Mouse (Mus musculus): ENCODE measurements around the gene Ikzf3. TPM values are rescaled to one million over a fixed set of nuclear protein-coding genes. Genes with fewer than 3 reads are reported as not detected.

Ikzf3 gene
- polyA plus RNA-seq, 1 experiment from 2014 or later: 0.07 TPM

DNA sequence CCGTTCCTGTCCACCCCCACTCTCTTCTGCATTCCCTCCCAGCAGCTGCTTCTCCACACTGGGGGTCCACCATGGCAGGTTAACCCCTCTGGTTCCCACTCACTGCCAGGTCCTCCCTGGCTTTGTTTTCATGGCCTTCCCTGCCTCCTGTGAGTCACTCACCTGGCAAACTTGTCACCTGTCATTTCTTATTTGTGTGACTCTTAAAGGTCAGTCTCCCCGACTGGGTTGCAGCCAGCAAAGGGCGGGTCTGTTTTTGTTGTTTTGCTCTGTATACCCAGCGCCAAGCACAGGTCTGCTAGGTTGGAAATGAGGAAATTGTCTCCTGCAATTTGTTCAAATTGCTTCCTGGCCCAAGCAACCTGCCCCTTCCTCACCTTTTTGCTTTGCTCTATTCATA is 100.2 kb downstream of the Ikzf3 start:
- no peak for DNase-seq (ENCODE audit: low spot score)
- no peak overlapping the region for H3K4me3 ChIP-seq
- H3K27me3 ChIP-seq (ENCODE audit: insufficient read depth, poor library complexity, severe bottlenecking): peaks cover 50% of the 10 kb centered on the region
- H3K27ac ChIP-seq: no peak overlapping the region
- H3K36me3 ChIP-seq: no peaks in the 10 kb centered on the region
- H3K4me1 ChIP-seq (replicated peaks): peaks cover 37% of the 10 kb centered on the region
- WGBS: 50% methylated on average over 4 of the region's 4 CpGs
- no peaks in the 10 kb centered on the region for H3K9me3 ChIP-seq

- Histone ChIP-seq H3K27ac (no peak overlapping the region), H3K4me1 (replicated peaks) (peaks cover 37% of the 10 kb centered on the region), H3K27me3 (ENCODE audit: insufficient read depth, poor library complexity, severe bottlenecking) (peaks cover 50% of the 10 kb centered on the region), H3K4me3 (no peak overlapping the region), H3K9me3 (no peaks in the 10 kb centered on the region), H3K36me3 (no peaks in the 10 kb centered on the region)
- no peak for DNase-seq (ENCODE audit: low spot score)
- 36% methylated on average over 1 of the region's 1 CpGs for WGBS
Measured at GRCm38 (mm10) chr11:98445238-98445637, 100.6 kb downstream of the Ikzf3 start.

- peaks cover 38% of the 10 kb centered on the region for H3K27me3 ChIP-seq (ENCODE audit: insufficient read depth, poor library complexity, severe bottlenecking)
- H3K9me3 ChIP-seq: no peaks in the 10 kb centered on the region
- no peak overlapping the region for H3K27ac ChIP-seq
- no peak for DNase-seq (ENCODE audit: low spot score)
- peaks cover 31% of the 10 kb centered on the region for H3K4me1 ChIP-seq (replicated peaks)
- no peaks in the 10 kb centered on the region for H3K36me3 ChIP-seq
- WGBS: 94% methylated on average over 1 of the region's 1 CpGs
- no peak overlapping the region for H3K4me3 ChIP-seq
Measured at GRCm38 (mm10) chr11:98443688-98444087, 102.1 kb downstream of the Ikzf3 start.

GRCm38 (mm10) chr11:98438331-98439158 is 107.3 kb downstream of the Ikzf3 start, which contains the start of gene Mien1:
Mien1 (minus strand) TSS chr11:98438991.
- 3% methylated on average over 43 of the region's 43 CpGs for WGBS

GRCm38 (mm10) chr11:98437441-98437840 is 108.4 kb downstream of the Ikzf3 start:
- Histone ChIP-seq H3K4me1 (replicated peaks) (peaks cover 11% of the 10 kb centered on the region), H3K27me3 (ENCODE audit: insufficient read depth, poor library complexity, severe bottlenecking) (no peaks in the 10 kb centered on the region), H3K4me3 (no peak overlapping the region), H3K36me3 (peaks cover 49% of the 10 kb centered on the region), H3K27ac (no peak overlapping the region), H3K9me3 (no peaks in the 10 kb centered on the region)
- DNase-seq (ENCODE audit: low spot score): no peak
- 87% methylated on average over 6 of the region's 6 CpGs for WGBS

More at GRCm38 (mm10) chr11:98438331-98439158, 107.3 kb downstream of the Ikzf3 start, which contains the start of gene Mien1:
- peaks cover 11% of the 10 kb centered on the region for H3K4me1 ChIP-seq (replicated peaks)
- DNase-seq (ENCODE audit: low spot score): peak; percentile 96
- no peaks in the 10 kb centered on the region for H3K9me3 ChIP-seq
- H3K27ac ChIP-seq: peak within 1 kb of the TSS; percentile 83
- H3K4me3 ChIP-seq: peak within 1 kb of the TSS; percentile 79
- H3K36me3 ChIP-seq: peaks cover 39% of the 10 kb centered on the region
- H3K27me3 ChIP-seq (ENCODE audit: insufficient read depth, poor library complexity, severe bottlenecking): no peaks in the 10 kb centered on the region

DNA sequence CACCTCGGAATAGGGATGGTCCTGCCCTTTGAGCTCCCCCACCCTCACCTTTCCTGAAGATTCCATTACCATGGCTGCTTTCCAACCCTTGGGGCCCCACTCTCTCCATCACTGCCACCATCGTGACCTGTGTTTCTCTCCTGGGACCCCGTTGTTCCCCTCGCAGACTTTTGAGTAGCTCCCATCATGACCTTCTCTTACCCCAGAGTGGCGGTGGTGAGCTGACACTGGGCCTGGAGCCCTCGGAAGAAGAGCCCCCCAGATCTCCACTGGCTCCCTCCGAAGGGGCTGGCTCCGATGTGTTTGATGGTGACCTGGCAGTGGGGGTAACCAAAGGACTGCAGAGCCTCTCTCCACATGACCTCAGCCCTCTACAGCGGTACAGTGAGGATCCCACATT is 110.1 kb downstream of the Ikzf3 start:
- Histone ChIP-seq H3K36me3 (peaks cover 61% of the 10 kb centered on the region), H3K27me3 (ENCODE audit: insufficient read depth, poor library complexity, severe bottlenecking) (no peaks in the 10 kb centered on the region), H3K27ac (no peak overlapping the region), H3K4me3 (no peak overlapping the region), H3K4me1 (replicated peaks) (peaks cover 14% of the 10 kb centered on the region), H3K9me3 (no peaks in the 10 kb centered on the region)
- 92% methylated on average over 9 of the region's 9 CpGs for WGBS
- no peak for DNase-seq (ENCODE audit: low spot score)

GRCm38 (mm10) chr11:98431743-98432502 is 113.9 kb downstream of the Ikzf3 start:
- 77% methylated on average over 9 of the region's 9 CpGs for WGBS
- Histone ChIP-seq H3K27me3 (ENCODE audit: insufficient read depth, poor library complexity, severe bottlenecking) (no peaks in the 10 kb centered on the region), H3K27ac (no peak overlapping the region), H3K4me3 (no peak overlapping the region), H3K4me1 (replicated peaks) (0 out of 2 replicates have a peak, but pooled peaks cover 3% of the 10 kb centered on the region), H3K9me3 (no peaks in the 10 kb centered on the region), H3K36me3 (peaks cover 91% of the 10 kb centered on the region)
- DNase-seq (ENCODE audit: low spot score): no peak

GRCm38 (mm10) chr11:98428436-98428835 is 117.4 kb downstream of the Ikzf3 start:
- 0 out of 2 replicates have a peak, but pooled peaks cover 3% of the 10 kb centered on the region for H3K4me1 ChIP-seq (replicated peaks)
- WGBS: 94% methylated on average over 5 of the region's 5 CpGs
- H3K27me3 ChIP-seq (ENCODE audit: insufficient read depth, poor library complexity, severe bottlenecking): no peaks in the 10 kb centered on the region
- H3K4me3 ChIP-seq: no peak overlapping the region
- H3K36me3 ChIP-seq: peaks cover 86% of the 10 kb centered on the region
- no peak overlapping the region for H3K27ac ChIP-seq
- no peak for DNase-seq (ENCODE audit: low spot score)
- H3K9me3 ChIP-seq: no peaks in the 10 kb centered on the region

- H3K27ac ChIP-seq: no peak overlapping the region
- no peak for DNase-seq (ENCODE audit: low spot score)
- no peaks in the 10 kb centered on the region for H3K9me3 ChIP-seq
- no peak overlapping the region for H3K4me3 ChIP-seq
- WGBS: 92% methylated on average over 7 of the region's 7 CpGs
- 0 out of 2 replicates have a peak, but pooled peaks cover 3% of the 10 kb centered on the region for H3K4me1 ChIP-seq (replicated peaks)
- H3K36me3 ChIP-seq: peaks cover 89% of the 10 kb centered on the region
- H3K27me3 ChIP-seq (ENCODE audit: insufficient read depth, poor library complexity, severe bottlenecking): no peaks in the 10 kb centered on the region
Measured at GRCm38 (mm10) chr11:98426592-98426991, 119.2 kb downstream of the Ikzf3 start.

- Histone ChIP-seq H3K4me3 (no peak overlapping the region), H3K9me3 (no peaks in the 10 kb centered on the region), H3K27me3 (ENCODE audit: insufficient read depth, poor library complexity, severe bottlenecking) (peaks cover 15% of the 10 kb centered on the region; the same call in 1 of the 2 replicates), H3K4me1 (replicated peaks) (peaks cover 15% of the 10 kb centered on the region), H3K36me3 (peaks cover 42% of the 10 kb centered on the region), H3K27ac (no peak overlapping the region)
- 83% methylated on average over 10 of the region's 10 CpGs for WGBS
- DNase-seq (ENCODE audit: low spot score): no peak
Measured at GRCm38 (mm10) chr11:98418939-98419547, 126.8 kb downstream of the Ikzf3 start.

DNA sequence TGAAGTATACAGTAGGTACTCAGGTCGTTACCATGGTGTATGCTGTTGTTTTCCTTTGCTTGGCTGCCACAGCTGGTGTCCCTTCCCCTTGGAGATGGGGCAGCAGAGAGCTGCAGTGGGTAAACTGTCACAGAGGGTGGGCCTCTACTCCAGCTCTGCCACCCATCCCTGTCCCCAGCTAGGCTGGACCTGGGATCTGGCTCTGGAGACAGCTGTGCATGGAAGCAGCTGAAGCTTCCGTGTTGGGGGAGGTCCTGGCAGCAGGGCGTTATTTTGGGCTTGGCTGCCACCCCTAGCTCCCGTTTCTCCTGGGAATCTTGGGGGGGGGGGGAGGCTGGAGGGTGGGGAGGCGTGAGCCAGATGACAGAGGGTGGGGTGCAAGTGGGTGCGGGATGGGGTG is 127.6 kb downstream of the Ikzf3 start:
- Histone ChIP-seq H3K36me3 (peaks cover 36% of the 10 kb centered on the region), H3K27ac (0 out of 2 replicates have a peak overlapping the region, but pooled peaks have one; percentile 25)
- no peak for DNase-seq (ENCODE audit: low spot score)

DNA sequence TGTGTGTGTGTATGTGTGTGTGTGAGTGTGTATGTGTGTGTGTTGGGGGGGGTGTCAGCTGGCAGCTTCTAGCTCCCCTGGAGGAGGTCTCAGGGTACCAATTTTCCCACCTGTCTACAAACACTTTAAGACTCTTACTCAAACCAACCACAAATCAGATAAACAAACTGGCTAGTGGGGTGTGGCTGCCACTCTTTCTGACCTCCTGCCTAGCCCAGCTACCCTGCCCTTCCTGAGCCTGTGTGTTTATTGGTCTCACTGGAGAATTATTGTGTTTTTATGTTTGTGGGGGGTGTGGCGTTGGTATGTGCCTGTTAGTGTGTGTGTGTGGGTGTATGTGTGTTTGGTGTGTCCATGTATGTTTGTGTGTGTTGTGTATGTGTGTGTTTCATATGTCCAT is 128.8 kb downstream of the Ikzf3 start:
- H3K36me3 ChIP-seq: peaks cover 24% of the 10 kb centered on the region
- 83% methylated on average over 1 of the region's 1 CpGs for WGBS
- no peak for DNase-seq (ENCODE audit: low spot score)
- peaks cover 28% of the 10 kb centered on the region for H3K27me3 ChIP-seq (ENCODE audit: insufficient read depth, poor library complexity, severe bottlenecking)
- H3K4me3 ChIP-seq: no peak overlapping the region
- H3K4me1 ChIP-seq (replicated peaks): peaks cover 35% of the 10 kb centered on the region
- no peaks in the 10 kb centered on the region for H3K9me3 ChIP-seq
- no peak overlapping the region for H3K27ac ChIP-seq

More for the DNA sequence above, 127.6 kb downstream of the Ikzf3 start:
- peaks cover 23% of the 10 kb centered on the region for H3K4me1 ChIP-seq (replicated peaks)
- no peak overlapping the region for H3K4me3 ChIP-seq
- no peaks in the 10 kb centered on the region for H3K9me3 ChIP-seq
- H3K27me3 ChIP-seq (ENCODE audit: insufficient read depth, poor library complexity, severe bottlenecking): peaks cover 17% of the 10 kb centered on the region
- 76% methylated on average over 6 of the region's 6 CpGs for WGBS

Measured in hindbrain, embryonic 10.5 days (tissue).